Mouse (Mus musculus) T-cell, adult 2 months (primary cell): Measurements from ENCODE around the gene Ranbp17.

Experiments used
- DNase-seq: peaks from one replicate; pipeline ENCODE4 v3.0.0; 2022; ENCODE audit warnings: low spot score

Gene Ranbp17

GRCm38 (mm10) chr11:33404651-33405050, 108.9 kb downstream of the Ranbp17 start:
- DNase-seq: no peak

- no peak for DNase-seq
These were observed 114.2 kb downstream of the Ranbp17 start for GRCm38 (mm10) chr11:33399346-33399745.

GRCm38 (mm10) chr11:33398701-33399100, 114.8 kb downstream of the Ranbp17 start:
- DNase-seq: no peak

DNA sequence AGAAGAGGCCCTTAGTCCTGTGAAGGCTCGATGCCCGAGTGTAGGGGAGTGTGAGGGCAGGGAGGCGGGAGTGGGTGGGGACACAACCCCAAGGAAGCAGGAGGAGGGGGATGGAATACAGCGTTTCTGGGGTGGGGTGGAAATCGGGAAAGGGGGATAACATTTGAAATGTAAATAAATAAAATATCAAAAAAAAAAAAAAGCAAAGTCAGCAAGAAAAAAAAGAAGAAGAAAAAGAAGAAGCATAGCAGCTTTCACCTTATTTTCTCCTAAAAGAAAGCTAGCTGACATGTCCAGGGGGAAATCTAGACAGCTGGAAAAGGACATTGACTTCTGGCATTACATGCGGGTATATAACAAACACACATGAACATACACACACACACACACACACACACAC, 117.3 kb downstream of the Ranbp17 start:
- DNase-seq: no peak

GRCm38 (mm10) chr11:33394093-33394492, 119.5 kb downstream of the Ranbp17 start:
- DNase-seq: no peak

GRCm38 (mm10) chr11:33388685-33389084, 124.9 kb downstream of the Ranbp17 start:
- no peak for DNase-seq

GRCm38 (mm10) chr11:33361867-33362266, 151.7 kb downstream of the Ranbp17 start:
- no peak for DNase-seq

GRCm38 (mm10) chr11:33349269-33349668, 164.3 kb downstream of the Ranbp17 start:
- DNase-seq: no peak

DNA sequence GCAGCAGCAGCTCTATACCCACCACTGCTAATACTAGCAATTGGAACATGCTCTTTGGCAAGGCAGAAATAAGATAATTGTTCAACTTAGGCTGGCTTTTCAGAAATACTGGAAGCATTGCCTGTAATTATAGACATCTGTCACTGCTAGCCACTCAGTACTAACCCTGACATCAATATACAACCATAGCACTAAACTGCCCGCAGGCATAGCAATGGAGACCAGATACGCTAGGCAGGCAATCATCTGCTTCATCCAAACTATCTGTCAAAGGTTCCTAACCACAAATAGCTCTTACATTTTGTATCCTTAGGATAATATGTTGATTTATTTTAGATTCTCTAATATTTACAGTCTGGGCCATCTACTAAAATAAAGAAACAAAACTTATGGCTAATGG, 171.5 kb downstream of the Ranbp17 start:
- no peak for DNase-seq

GRCm38 (mm10) chr11:33336552-33337121, 176.9 kb downstream of the Ranbp17 start:
- DNase-seq: no peak

DNA sequence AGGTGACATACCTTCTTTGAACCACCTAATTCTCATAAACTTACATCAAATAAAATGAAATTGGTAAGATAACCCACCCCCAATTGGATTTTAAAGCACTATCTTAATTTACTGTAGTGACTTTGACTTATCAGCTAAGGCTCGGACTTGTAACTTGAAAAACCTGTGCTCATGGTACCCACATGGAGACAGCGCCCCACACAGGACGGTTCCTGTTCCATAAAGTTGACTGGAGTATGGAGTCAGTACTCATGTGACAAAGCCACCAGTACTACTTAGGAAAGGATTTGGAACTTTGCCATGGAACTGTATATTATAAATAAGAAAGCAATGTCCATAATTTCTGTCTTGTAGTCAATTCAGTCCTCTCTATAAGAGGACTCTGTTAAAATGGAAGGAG, 177.9 kb downstream of the Ranbp17 start:
- no peak for DNase-seq

DNA sequence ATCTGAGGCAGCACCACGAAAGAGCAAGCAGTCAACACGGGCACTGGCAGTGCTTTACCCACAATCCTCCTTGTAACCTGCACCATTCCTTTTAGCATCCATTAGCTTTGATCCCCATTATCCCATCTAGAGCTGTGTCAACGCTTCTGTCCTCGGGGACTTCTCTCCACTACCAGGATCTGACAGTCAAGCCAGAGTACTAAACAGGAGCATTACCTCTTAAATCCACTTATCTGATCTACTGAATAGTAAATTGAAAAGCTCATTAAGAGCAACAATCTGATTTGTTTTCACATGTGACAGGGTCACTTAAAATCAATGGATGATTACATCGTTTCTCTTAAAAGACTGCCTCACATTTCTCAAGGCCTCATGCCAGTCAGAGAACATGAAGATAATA, 181.4 kb downstream of the Ranbp17 start:
- no peak for DNase-seq

DNA sequence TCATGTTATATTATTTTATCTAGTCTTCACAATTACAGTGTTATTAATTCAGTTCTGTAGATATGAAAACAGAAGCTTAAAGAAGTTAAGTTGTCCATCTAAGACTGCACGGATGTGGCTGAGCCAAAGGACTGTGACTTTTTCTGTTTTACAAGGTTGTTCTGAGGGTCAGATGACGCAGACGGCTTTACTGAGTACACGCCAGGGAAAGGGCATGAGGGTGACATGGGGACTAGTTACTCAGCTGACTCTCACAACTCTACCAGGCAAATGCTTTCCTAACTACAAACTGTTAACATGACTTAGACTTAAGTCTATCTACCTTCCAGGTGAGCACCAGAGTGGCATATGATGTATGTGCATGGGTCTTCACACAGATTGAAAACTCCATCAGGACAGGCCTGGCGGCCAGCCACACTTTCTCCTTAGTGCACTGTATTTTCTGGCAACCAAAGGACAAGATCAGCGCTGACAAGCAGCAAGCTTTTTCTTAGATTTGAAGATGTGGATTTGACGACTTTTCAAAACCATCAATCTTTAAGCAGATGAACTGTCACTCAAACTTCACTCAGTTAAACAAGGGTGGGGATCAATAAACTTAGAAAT, 194.4 kb downstream of the Ranbp17 start:
- no peak for DNase-seq

- no peak for DNase-seq
These were observed 204.0 kb downstream of the Ranbp17 start for GRCm38 (mm10) chr11:33309566-33309965.

- DNase-seq: no peak
These were observed 212.7 kb downstream of the Ranbp17 start for GRCm38 (mm10) chr11:33300859-33301258.

GRCm38 (mm10) chr11:33299371-33299770, 214.2 kb downstream of the Ranbp17 start:
- no peak for DNase-seq

DNA sequence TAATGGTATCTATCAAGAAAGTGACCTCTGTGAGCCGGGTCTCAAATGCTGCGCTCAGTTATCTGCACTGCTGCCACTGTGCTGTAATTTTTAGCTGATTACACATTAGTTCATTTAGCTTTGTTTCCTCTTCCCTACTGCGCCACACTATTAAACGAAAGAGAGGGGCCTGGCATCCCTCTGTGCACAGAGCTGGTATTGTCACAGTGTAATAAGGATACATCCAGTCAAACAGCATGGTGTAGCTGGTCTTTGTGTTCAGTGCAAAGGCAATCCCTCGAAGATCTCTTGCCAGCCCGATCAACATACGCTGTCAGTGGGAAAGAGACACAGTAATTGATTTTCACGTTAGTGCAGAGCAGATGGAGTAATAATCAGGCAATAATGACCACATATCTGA, 216.4 kb downstream of the Ranbp17 start:
- no peak for DNase-seq

DNA sequence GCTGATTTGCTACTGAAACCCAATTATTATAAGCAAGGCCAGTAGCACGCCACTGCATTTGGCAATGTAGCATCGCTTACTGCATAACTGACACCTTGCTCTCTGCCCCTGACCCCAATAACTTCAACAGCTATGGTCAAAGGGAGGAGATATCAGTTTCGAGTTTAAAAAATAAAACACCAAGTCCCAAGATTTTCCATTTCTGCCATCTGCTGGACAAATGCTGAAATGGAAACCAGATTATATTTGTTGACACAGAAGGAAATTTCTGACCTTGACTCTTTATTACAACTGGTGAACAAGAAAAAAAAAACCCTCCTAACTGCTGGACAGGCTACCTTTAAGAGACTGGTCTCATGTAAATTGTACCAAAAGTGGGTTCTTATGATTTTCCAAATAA, 218.1 kb downstream of the Ranbp17 start:
- DNase-seq: no peak

DNA sequence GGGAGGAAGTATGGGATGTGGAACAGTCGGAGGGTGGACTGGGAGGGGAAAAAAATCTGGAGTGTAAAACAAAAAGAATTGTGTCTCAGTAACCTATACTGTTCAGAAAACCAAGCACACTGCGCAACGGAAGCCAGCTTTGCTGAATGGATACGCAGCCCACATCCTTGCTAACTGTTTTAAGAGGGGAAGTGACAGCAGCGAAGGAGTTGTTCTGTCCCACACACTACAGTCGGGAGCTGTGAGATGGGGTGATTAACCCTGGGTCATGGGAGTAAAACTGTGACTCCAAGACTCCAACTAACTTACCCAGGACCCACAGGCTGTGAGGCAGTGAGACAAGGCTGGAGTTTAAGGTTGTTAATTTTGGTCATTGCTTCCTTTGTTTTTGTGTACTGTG, 219.5 kb downstream of the Ranbp17 start:
- DNase-seq: no peak

GRCm38 (mm10) chr11:33278571-33278970, 235.0 kb downstream of the Ranbp17 start:
- no peak for DNase-seq

DNA sequence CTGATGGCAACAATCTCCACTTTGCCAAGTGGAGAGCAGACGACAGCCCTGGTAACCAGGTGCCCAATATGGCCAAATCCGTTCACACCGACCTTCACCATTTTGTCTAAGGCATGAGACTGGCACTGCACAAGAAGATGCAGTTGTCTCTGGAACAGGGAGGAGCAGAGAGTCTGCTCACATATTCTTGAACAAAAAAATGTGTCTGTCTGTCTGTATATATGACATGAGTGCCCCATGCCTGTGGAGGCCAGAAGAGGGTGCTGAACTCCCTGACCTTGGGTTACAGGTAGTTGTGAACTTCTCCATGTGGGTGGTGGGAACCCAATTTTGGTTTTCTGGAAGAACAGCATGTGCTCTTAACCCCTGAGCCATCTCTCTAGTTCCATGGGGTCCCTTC, 236.9 kb downstream of the Ranbp17 start, which contains the start of gene Gm12117:
TSS of gene Gm12117 (minus strand) at position 101 of the 400 bp plus-strand sequence.
- DNase-seq: no peak

- DNase-seq: no peak
These were observed 238.7 kb downstream of the Ranbp17 start for GRCm38 (mm10) chr11:33274816-33275215.

DNA sequence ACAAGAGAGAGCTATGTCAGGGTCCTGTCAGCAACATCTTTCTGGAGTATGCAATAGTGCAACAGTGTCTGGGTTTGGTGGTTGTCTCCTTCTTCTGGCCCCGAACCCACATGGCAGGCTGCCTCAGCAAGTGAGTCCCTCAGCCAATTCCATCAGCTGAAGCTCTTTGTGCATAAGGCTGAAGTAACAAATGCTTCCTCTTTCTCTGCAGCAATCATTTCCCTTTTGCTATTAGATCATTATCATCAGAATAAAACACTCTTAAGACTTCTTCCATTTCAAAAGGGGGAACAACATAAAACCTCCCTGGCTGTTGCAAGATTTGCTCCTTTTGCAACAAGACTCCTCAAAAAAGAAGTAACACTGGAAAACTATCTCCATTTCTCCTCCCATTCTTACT, 239.3 kb downstream of the Ranbp17 start:
- no peak for DNase-seq

DNA sequence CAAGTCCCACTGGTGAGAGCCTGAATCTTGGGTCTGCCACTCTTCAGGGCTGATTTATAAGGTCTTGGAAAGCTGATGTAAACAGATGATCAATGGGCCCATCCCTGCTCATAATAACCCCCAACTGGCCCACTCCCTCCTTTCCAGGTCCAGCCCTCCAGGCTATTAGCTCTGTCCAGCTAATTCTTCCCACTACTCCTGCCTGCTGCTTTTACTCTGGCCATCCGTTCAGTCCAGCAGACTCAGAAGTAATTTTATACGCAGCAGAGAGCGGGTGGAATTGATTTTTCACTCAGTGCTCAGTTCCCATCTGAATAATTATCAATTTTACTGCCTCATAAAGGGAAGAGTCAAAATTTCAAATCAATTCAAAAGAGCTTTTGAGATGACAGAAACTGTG, 273.3 kb downstream of the Ranbp17 start:
- no peak for DNase-seq
